Mouse (Mus musculus): ENCODE results near the gene Fpr1. TPM values are rescaled to one million over a fixed set of nuclear protein-coding genes. Genes with fewer than 3 reads are reported as not detected.
A peak's percentile ranks its signal among the peaks of the same experiment; 100 is the strongest.

Gene Fpr1
- total and polyA plus RNA-seq, 3 experiments = not detected

- H3K4me1 ChIP-seq (ENCODE audit: control insufficient read depth in 1 of 2, insufficient read depth in 2 of 2, low read length in 2 of 2) = peaks cover 0 to 3% of the 10 kb centered on the region in 2 experiments; a peak in 1 of 4 replicates
- no peak overlapping the region for H3K4me3 ChIP-seq (ENCODE audit: control insufficient read depth in 1 of 2, insufficient read depth in 1 of 2, low read depth in 2 of 2, low read length in 2 of 2)
- no peak overlapping the region for H3K27ac ChIP-seq (ENCODE audit: control insufficient read depth, low read depth, low read length)
- no peaks in the 10 kb centered on the region for H3K27me3 ChIP-seq (ENCODE audit: control insufficient read depth in 1 of 2, insufficient read depth in 2 of 2, low read length in 2 of 2)
- H3K36me3 ChIP-seq (ENCODE audit: control insufficient read depth in 1 of 2, insufficient read depth in 2 of 2, low read length in 2 of 2) = peaks cover 0 to 3% of the 10 kb centered on the region in 2 experiments; a peak in 2 of 4 replicates
- no peaks in the 10 kb centered on the region for H3K9me3 ChIP-seq (replicated peaks; ENCODE audit: insufficient read depth, low read length)
- DNase-seq (ENCODE audit: low read depth, low spot score) = peak; percentile 23
- TF ChIP-seq GATA1 (IDR thresholded peaks at IDR 0.05; ENCODE audit: low read depth, low read length) = peak; percentile 82
- TF ChIP-seq GABPA (IDR thresholded peaks at IDR 0.05; ENCODE audit: low read depth, low read length) = no peak
- peak; percentile 93 for TF ChIP-seq RCOR1 (IDR thresholded peaks at IDR 0.05; ENCODE audit: low read depth, low read length)
- TF ChIP-seq MEF2A (IDR thresholded peaks at IDR 0.05; ENCODE audit: extremely low read depth, insufficient replicate concordance, low read depth, low read length, poor library complexity, severe bottlenecking) = no peak
- no peak for TF ChIP-seq USF2 (IDR thresholded peaks at IDR 0.05; ENCODE audit: borderline replicate concordance in 1 of 2, insufficient read depth in 1 of 2, low read depth in 1 of 2, low read length in 2 of 2)
- TF ChIP-seq TAL1 (IDR thresholded peaks at IDR 0.05; ENCODE audit: low read length) = no peak
- no peak for TF ChIP-seq ZNF384 (IDR thresholded peaks at IDR 0.05; ENCODE audit: low read depth, low read length)
- peak; percentile 82 to 84 for TF ChIP-seq EP300 (IDR thresholded peaks at IDR 0.05; ENCODE audit: low read depth in 1 of 2, low read length in 2 of 2)
- TF ChIP-seq TCF12 (IDR thresholded peaks at IDR 0.05; ENCODE audit: low read depth, low read length) = peak; percentile 87
- no peak for TF ChIP-seq JUND (IDR thresholded peaks at IDR 0.05; ENCODE audit: low read depth, low read length)
- TF ChIP-seq MYC (IDR thresholded peaks at IDR 0.05; ENCODE audit: low read depth, low read length) = no peak
- TF ChIP-seq TBP (IDR thresholded peaks at IDR 0.05; ENCODE audit: low read depth, low read length) = no peak
- no peak for TF ChIP-seq CTCF (IDR thresholded peaks at IDR 0.05 in 2 of 3, conservative IDR thresholded peaks at IDR 0.05 in 1 of 3; ENCODE audit: control insufficient read depth in 1 of 3, insufficient read depth in 1 of 3, low read depth in 2 of 3, low read length in 3 of 3, poor library complexity in 1 of 3, severe bottlenecking in 1 of 3)
- TF ChIP-seq KAT2A (conservative IDR thresholded peaks at IDR 0.05; ENCODE audit: low read depth, low read length) = no peak
- TF ChIP-seq NRF1 (IDR thresholded peaks at IDR 0.05; ENCODE audit: insufficient read depth, low read depth, low read length, poor library complexity, severe bottlenecking) = no peak
- TF ChIP-seq MAZ (IDR thresholded peaks at IDR 0.05; ENCODE audit: low read depth, low read length) = no peak
- no peak for TF ChIP-seq CHD2 (IDR thresholded peaks at IDR 0.05; ENCODE audit: low read length)
- TF ChIP-seq CHD1 (IDR thresholded peaks at IDR 0.05; ENCODE audit: low read depth, low read length) = no peak
- no peak for TF ChIP-seq UBTF (IDR thresholded peaks at IDR 0.05; ENCODE audit: borderline replicate concordance, insufficient read depth, low read depth, low read length)
- TF ChIP-seq MAFK (IDR thresholded peaks at IDR 0.05; ENCODE audit: borderline replicate concordance, low read depth, low read length) = peak; percentile 36; the same call in 1 of the 2 replicates
- TF ChIP-seq SMC3 (IDR thresholded peaks at IDR 0.05; ENCODE audit: low read depth, low read length) = no peak
- TF ChIP-seq ZC3H11A (IDR thresholded peaks at IDR 0.05; ENCODE audit: low read depth, low read length) = no peak
- no peak for TF ChIP-seq NELFE (IDR thresholded peaks at IDR 0.05; ENCODE audit: low read depth, low read length)
- H3K9ac ChIP-seq (ENCODE audit: control insufficient read depth, low read depth, low read length, poor library complexity, severe bottlenecking) = no peak overlapping the region
- no peaks in the 10 kb centered on the region for H3K79me2 ChIP-seq (ENCODE audit: control insufficient read depth, insufficient read depth, low read length, poor library complexity)
Measured at GRCm38 (mm10) chr17:17879347-17879746, 4.4 kb downstream of the Fpr1 start.
